Mouse (Mus musculus) right cerebral cortex, postnatal 36 days (tissue): Measurements from ENCODE around the gene Urb2.
A peak's percentile ranks its signal among the peaks of the same experiment; 100 is the strongest.
"Not testable (repeated sequence)": the region's sequence is repeated elsewhere in the genome, so short reads cannot be mapped to it uniquely, and the experiment has no call there.

Experiments
- DNase-seq, 2 experiments: peaks; one replicate each; pipeline ENCODE4 v3.0.0; 2022; ENCODE audit warnings: low spot score in 2 of 2, mixed read lengths in 1 of 2

Urb2 gene

GRCm38 (mm10) chr8:124014299-124014698 is 7.0 kb upstream of the Urb2 start:
- not testable (repeated sequence) for DNase-seq

- DNase-seq: no peak
These were observed 6.6 kb upstream of the Urb2 start for GRCm38 (mm10) chr8:124014751-124015150.

DNA sequence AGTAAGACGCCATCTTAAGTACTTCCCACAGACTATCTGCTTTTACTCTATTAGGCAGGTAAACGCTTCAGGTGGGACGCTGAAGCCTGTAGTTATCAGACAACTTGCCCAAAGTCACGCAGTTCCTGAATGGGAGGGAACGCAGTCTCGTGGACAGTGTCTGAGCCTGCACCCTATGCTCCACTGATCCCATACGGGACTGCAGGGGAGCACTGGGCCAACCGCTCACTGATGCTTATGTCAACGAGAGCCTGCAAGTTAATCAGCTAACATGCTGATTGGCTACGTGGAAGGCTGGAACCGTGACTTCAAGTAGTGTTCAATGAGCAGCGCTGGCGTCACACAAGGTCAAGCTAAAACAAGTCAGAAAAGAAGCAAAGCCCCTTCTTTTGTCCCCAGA is 1.5 kb upstream of the Urb2 start:
- no peak for DNase-seq

- DNase-seq: peak; percentile 11 to 12
These were observed 670 bp upstream of the Urb2 start for GRCm38 (mm10) chr8:124020439-124021236.

DNA sequence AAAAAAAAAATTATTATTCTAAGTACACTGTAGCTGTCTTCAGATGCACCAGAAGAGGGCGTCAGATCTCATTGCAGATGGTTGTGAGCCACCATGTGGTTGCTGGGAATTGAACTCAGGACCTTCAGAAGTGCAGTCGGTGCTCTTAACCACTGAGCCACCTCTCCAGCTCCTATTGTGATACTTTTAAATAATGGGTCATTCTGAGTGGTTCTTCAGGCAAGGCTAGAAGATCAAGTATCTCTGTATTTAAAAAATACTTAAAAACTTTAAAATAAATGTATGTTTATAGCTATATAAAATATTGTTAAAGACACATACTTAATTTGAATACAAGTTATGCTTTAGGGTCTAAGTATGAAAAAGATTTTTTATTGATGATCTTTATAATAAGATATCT is 5.0 kb downstream of the Urb2 start:
- not testable (repeated sequence) for DNase-seq

DNA sequence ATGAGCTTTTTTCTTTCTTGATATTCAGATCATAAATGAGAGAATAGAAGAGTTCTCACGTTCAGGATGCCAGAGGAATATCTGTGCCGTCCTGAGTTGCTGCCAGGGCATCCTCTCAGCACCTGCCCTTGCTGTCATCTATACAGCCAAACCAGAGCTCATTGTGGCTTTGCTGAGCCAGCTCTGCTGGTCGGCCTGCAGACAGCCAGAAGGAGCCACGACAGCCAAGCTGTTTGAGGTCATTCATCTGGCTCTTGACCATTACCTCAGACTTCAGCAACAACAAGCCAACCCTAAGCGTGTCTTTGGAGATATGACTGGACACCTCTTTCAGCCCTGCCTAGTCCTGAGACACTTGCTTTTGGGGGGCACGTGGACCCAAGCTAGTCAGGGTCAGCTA is 6.5 kb downstream of the Urb2 start:
- no peak for DNase-seq

GRCm38 (mm10) chr8:124033400-124033799 is 12.1 kb downstream of the Urb2 start:
- DNase-seq: no peak

DNA sequence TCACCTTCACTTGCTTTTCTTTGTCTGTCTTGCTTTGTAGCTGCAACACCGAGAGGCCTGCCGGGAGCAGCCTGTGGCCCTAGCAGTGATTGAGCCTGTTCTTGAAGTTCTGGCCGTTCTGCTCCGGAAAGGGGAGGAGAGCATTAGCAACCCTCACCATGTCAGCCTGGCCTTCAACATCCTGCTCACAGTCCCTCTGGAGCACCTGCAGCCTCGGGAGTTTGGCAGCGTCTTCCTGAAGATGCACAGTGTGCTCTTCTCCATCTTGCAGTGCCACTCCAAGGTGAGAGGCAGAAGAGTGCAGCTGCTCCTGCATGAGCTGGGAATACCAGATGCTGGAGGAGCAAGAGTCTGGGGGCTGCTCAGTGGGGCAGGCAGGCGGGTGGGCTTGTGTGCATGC is 16.8 kb downstream of the Urb2 start:
- DNase-seq: no peak

DNA sequence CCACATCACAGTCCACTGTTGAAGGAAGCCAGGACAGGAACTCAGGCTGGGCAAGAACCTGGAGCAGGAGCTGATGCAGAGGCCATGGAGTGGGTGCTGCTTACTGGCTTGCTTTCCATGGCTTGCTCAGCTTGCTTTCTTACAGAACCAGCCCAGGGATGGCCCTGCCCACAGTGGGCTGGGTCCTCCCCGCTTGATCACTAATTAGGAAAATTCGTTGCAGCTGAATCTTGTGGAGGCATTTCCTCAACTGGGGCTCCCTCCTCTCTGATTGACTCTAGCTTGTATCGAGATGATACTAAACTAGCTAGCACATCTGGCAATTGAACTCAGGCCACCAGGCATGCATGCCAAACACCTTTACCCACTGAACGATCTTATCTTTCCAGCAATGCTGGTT is 18.0 kb downstream of the Urb2 start:
- no peak for DNase-seq

GRCm38 (mm10) chr8:124042201-124042600 is 20.9 kb downstream of the Urb2 start:
- no peak for DNase-seq

GRCm38 (mm10) chr8:124044421-124044820 is 23.1 kb downstream of the Urb2 start:
- no peak for DNase-seq

DNA sequence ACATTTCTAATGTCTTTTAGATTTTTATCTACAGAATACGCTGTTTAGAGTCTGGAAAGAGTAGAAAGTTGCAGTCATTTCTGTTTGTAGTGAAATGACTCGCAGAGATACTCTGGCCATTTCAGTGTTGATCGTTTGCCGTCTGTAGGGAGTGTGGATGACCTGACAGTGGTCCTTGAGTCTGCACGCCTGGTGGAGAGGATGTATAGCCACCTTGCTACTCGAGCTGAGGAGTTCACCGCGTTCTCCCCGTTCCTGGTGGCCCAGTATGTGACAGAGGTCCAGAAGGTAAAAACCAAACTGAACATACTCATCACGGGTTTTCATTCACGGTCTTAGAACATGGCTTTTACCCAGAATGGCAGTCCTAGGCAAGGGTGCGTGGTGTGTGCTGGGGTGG is 23.6 kb downstream of the Urb2 start:
- DNase-seq: no peak

GRCm38 (mm10) chr8:124045856-124046255 is 24.5 kb downstream of the Urb2 start:
- no peak for DNase-seq

DNA sequence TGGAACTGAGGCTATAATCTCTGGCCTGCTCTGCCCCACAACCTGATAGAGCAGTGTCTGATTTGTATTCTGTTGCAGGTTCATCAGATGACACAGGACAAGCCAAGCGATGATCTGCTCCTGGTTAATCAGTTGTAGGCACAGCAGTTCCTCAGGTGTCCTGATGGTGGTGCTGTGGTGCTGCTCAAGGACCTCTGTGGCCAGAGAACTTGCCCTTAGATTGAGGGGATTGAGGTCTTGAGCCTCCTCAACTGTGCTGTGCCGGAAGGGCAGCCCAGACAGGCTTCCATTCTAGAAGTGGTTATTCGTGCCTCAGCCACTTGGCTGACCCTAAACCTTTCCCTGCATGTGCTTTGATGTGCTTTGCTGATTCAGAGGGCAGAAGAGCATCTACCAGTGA is 30.8 kb downstream of the Urb2 start:
- peak; percentile 41 to 50 for DNase-seq

- no peak for DNase-seq
These were observed 31.3 kb downstream of the Urb2 start for GRCm38 (mm10) chr8:124052568-124052967.

- no peak for DNase-seq
These were observed 35.7 kb downstream of the Urb2 start for GRCm38 (mm10) chr8:124056832-124057655.

DNA sequence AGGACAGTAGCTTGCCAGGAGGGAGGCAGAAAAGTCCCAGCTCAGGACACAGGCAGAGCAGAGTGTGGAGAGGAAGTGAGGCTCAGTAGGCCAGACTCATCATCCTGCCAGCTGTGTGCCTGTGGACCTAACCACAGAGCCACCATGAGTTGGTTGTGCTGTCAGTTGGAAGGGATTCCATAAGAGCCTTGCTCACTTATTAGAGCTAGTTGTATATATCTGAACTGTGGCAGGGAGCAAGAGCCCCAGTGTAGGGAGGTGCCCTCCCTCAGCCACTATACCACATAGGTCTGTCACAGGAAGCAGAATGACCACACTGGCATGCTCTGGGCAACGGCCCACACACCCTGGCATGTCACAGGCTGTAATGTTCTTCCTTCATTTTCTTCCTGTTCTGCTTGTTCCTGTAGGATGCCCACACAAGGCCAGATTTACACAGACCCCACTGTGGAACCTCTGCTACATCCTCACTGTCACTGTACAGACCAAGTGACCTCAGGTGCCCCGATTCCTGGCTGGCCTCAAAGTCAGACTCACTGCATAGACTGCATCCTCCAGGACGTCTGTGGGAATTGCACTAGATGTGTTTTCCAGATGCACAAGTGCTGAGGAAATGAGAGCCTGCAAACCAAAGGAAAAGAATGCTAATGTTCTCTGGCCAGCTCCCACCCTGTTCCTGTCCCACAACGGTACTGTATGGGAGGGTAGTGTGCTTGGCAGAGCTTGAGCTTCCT is 45.2 kb downstream of the Urb2 start:
- no peak for DNase-seq

DNA sequence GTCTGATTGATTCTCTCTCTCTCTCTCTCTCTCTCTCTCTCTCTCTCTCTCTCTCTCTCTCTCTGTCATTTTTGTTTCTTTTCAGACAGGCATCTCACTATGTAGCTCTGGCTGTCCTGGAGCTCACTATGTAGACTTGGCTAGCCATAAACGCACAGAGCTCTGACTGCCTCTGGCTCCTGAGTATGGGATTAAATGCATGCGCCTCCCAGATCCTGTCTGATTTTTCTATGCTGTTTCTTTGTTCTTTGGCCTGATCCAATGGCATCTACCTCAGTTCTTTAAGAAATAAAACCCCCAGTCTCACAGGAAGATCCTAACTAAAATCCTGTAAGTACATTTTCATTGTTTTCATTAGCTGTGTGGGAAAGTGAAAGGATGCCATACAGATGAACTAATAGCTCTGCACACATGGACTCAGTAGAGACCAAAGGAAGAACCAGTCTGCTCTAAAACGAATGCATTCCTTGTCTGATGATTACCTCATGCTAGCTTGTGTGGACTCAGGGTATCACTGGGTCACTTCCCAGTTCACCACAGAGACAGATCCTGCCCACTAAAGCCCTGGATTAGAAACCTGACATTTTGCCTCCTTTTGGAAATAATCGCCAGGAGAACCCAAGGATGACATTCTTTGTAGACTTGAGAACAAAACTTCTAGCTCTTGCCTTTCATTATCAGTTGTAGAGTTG is 45.9 kb downstream of the Urb2 start:
- no peak for DNase-seq

DNA sequence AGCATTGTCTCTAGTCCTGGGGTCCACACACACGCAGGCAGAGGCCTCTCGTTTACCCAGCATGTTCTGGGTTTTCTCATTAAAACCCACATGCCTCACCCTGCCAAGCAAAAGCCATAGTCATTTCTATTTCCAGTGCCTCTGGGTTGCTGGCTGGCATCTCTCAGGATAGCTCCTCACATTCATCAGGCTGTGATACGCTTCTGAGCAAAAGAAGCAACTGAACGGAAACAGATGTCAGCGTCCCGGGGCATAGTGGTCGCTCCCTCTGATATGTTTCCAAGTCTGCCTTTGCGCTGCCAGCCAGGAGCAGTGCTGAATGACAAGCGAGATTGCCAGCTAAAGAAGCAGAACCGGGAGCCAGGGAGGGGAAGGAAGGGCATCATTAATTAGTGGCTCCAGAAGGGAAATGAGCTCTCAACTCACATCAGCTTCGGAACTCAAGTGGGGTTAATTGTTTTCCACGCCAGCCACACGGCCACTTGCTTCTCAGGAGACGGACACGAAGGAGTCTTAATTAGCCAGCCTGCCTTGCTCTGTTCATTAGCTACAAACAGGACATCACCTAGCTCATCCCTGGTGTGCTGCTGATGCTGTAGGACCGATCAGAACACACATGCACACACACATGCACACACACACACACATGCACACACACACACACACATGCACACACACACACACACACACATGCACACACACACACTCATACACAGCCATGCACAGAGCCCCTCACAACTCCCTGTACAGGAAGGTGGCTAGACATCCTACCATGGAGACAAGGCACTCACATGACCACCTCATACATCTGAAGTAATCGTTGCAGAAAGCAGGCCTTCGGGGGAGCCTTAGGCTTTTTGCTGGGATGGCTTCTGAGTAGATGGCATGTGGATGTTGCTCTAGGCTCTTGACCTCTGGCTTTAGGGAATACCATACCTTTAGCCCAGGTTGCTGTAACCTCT is 49.3 kb downstream of the Urb2 start:
- DNase-seq: no peak

- no peak for DNase-seq
These were observed 54.7 kb downstream of the Urb2 start for GRCm38 (mm10) chr8:124075977-124076376.

DNA sequence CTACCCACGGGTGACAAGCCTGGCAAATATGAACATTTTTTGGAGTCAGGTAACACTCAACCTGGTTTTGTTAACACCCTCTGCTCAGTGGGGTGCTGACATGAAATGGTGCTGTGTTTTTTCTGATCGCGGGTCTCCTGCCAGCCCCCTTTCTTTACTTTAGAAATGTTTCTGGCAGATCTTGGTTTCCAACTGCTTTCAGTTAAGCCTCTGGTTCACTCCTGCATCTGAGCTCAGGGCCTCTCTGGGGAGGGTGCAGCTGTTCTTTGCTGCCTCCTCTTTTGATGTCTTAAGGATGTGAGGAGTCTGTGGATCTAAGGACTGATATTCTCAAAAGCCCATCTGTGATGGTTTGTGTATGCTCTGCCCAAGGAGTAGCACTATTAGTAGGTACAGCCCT is 55.1 kb downstream of the Urb2 start:
- DNase-seq: no peak
